Mouse (Mus musculus) frontal cortex, postnatal 14 days (tissue): ENCODE data around the gene Fndc4.

Source experiments
- DNase-seq, 2 experiments: peaks; one replicate each; pipeline ENCODE4 v3.0.0; 2022; ENCODE audit warnings: low spot score in 2 of 2

Gene Fndc4

GRCm38 (mm10) chr5:31257616-31258015 is 38.3 kb downstream of the Fndc4 start:
- DNase-seq = no peak

DNA sequence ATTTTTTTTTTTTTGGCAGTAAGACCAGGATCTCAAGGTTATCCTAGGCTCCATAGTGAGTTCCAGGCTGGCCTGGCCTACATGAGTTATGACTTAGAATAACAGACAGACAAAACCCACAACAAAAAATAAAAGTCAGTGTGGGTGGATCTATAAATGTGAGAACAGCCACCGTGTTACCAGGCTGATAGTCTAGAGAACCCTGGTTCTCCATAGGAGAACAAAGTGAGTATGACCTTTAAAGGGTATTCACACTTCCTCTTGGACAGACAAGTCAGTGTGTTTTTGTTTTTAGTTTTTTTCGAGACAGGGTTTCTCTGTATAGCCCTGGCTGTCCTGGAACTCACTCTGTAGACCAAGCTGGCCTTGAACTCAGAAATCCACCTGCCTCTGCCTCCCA is 39.9 kb downstream of the Fndc4 start:
- no peak for DNase-seq

- DNase-seq = no peak
Observed at GRCm38 (mm10) chr5:31255381-31255780, 40.5 kb downstream of the Fndc4 start.

- DNase-seq = no peak
Observed at GRCm38 (mm10) chr5:31254901-31255300, 41.0 kb downstream of the Fndc4 start.

DNA sequence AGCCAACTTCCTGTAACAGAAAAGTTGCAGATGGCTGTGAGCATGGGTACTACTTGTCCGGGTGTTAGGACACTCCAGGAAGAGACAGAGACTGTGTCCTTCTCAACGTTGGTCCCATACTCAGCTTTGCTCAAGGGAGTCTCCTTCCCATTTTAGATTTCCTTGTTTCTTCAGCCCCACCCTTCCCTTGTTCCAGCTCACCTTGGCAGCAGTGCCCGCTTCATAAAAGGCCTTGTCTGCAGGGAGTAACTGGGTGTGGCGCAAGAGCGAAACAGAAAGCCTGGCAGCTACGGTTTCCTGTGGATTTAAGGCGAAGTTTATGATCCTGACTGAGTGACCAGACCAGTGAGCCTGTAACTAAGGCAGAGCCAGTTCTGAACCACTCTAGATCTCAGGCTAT is 41.4 kb downstream of the Fndc4 start:
- DNase-seq = no peak

- no peak for DNase-seq
Observed at GRCm38 (mm10) chr5:31253806-31254205, 42.1 kb downstream of the Fndc4 start.

GRCm38 (mm10) chr5:31252795-31253545 is 42.9 kb downstream of the Fndc4 start:
- no peak for DNase-seq

DNA sequence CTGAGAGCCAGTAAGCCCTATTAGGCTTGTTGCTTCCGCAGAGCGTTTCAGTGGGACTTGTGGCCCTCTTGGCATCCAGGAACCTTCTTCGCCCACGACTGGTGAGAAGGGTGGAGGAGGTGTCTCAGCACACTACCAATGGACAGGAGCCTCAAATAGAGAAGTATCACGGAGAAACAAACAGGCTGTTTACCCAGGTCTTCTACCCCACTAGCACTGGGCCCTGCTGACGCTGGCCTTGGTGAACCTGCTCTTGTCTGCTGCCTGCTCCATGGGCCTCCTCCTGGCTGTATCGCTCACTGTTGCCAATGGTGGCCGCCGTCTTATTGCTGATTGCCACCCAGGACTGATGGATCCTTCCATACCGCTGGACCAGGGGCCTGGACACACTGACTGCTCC is 43.7 kb downstream of the Fndc4 start:
- DNase-seq = no peak

DNA sequence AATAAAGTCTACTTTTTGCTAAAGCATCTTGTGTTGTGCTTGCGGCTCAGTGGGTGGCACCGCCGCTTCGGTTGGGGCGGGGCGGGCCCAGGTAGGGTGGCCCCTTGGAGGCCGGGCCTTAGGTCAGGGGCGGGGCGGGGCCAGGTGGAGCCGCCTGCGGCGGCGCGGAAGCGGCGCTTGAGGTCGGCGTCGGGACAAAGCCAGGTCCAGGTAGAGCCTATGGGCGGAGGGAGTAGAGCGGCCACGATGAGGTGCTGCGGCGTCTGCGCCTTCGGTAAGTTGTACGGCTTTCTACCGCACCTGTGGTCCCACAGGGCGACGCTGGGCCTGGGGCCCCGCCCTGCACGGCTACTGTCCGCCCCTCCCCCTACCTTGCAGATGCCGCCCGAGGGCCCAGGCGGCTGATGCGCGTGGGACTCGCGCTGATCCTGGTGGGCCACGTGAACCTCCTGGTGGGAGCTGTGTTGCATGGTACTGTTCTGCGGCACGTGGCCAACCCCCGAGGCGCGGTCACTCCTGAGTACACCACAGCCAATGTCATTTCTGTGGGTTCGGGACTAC is 44.3 kb downstream of the Fndc4 start, which contains the start of gene Krtcap3:
TSS of gene Krtcap3 (plus strand) at position 151 of the 561 bp plus-strand sequence.
- no peak for DNase-seq

DNA sequence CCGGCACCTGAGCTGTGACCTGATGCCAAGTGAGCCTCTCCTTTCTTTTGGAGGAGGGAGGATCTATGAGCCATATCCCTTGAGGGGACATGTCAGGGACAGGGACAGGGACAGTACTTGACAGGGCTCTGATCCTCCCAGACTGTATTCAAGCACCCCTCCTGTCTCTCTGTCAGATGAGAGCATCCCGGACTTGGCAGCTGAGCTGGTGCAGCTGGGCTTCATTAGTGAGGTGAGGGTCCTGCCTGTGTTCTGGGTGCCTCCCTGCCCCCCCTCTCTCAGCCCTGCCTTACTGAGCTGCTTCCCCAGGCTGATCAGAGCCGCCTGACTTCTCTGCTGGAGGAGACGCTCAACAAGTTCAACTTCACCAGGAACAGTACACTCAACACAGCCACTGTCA is 45.2 kb downstream of the Fndc4 start:
- no peak for DNase-seq
